ENCODE assay signal across 26 mouse cellular contexts in the genomic region with DNA sequence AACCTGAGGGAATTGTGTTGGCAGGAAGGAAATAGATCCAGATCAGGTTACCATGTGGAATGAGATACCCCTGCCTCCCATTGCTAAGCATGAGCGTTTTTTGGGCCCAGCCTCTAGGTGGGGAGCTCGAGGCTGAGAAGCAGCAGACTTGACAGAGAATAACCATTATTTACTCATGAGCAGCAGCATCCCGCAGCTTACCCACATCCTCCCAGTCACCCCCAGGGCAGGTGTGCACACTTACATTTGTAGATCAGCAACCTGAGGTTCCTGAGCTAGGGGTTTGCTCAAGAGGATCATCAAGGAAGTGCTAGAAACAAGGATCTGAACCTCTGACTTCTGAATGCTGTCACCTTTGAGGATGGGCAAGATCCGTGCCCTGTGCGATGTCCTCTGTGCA. TPM values are rescaled to one million over a fixed set of nuclear protein-coding genes. Genes with fewer than 3 reads are reported as not detected.
A peak's percentile ranks its signal among the peaks of the same experiment; 100 is the strongest.
DNase-seq lines count a peak whose midpoint lies in the region; ATAC-seq and TF ChIP-seq lines count a peak whose summit lies in the region.
"Had no signal": no experiment of that assay in that cellular context is flagged by ENCODE, and none has a peak within 500 bp of the region (broad histone marks: within the 10 kb centered on the region; RNA-seq: fewer than 3 reads in every experiment).

No protein-coding gene starts in this region.

- no peak for TF ChIP-seq POLR2A in spleen, adult 2 months (IDR thresholded peaks at IDR 0.05; ENCODE audit: low read depth, low read length)

- no peak for ATAC-seq in forebrain, embryonic 13.5 days
- ATAC-seq: forebrain, embryonic 14.5 days; intestine, postnatal 0 days; midbrain, embryonic 15.5 days; Patski had no signal

- peak; percentile 11 to 22 for DNase-seq in spleen, adult 2 months (ENCODE audit: low read depth in 1 of 2, low spot score in 2 of 2)
- no peak for DNase-seq in spleen, postnatal 10 days (ENCODE audit: low spot score in 2 of 2)
- peak; percentile 52 for DNase-seq in induced T-regulatory cell, adult 2 months (ENCODE audit: low read depth)
- DNase-seq in thymus, postnatal 0 days (ENCODE audit: low spot score) = peak; percentile 86
- DNase-seq in lung, postnatal 36 days = no peak
- DNase-seq in limb, embryonic 10.5 days (ENCODE audit: low spot score) = no peak
- DNase-seq: adrenal gland, adult 8-10 months; cerebellum, adult 11-12 months; cerebellum, postnatal 36 days; embryo, embryonic 11 days; kidney, postnatal 4 days; right cerebral cortex, postnatal 4 days had no signal

- TF ChIP-seq CTCF in spleen, adult 2 months (IDR thresholded peaks at IDR 0.05; ENCODE audit: extremely low read depth, insufficient read depth, insufficient read length, insufficient replicate concordance) = no peak

- H3K27me3 ChIP-seq in spleen, adult 2 months (ENCODE audit: control insufficient read depth, insufficient read depth, low read length) = no peaks in the 10 kb centered on the region
- no peaks in the 10 kb centered on the region for H3K27me3 ChIP-seq in forebrain, embryonic 13.5 days
- H3K27me3 ChIP-seq in limb, embryonic 10.5 days (ENCODE audit: low read depth, poor library complexity, severe bottlenecking) = peaks cover 4% of the 10 kb centered on the region; the same call in 1 of the 2 replicates
- H3K27me3 ChIP-seq: CH12.LX; embryonic facial prominence, embryonic 13.5 days; hindbrain, embryonic 15.5 days; kidney, embryonic 15.5 days; midbrain, embryonic 15.5 days; Patski had no signal

- H3K9me3 ChIP-seq in forebrain, embryonic 13.5 days (replicated peaks) = no peaks in the 10 kb centered on the region
- H3K9me3 ChIP-seq in limb, embryonic 10.5 days (replicated peaks) = no peaks in the 10 kb centered on the region
- H3K9me3 ChIP-seq: embryonic facial prominence, embryonic 13.5 days; G1E; hindbrain, embryonic 15.5 days; kidney, embryonic 15.5 days; midbrain, embryonic 15.5 days; neural tube, embryonic 13.5 days had no signal

- no peak overlapping the region for H3K27ac ChIP-seq in spleen, adult 2 months (ENCODE audit: insufficient read depth, low read length)
- H3K27ac ChIP-seq in forebrain, embryonic 13.5 days = no peak overlapping the region
- no peak overlapping the region for H3K27ac ChIP-seq in limb, embryonic 10.5 days
- H3K27ac ChIP-seq: embryonic facial prominence, embryonic 13.5 days; hindbrain, embryonic 15.5 days; macrophage; midbrain, embryonic 15.5 days; neural tube, embryonic 13.5 days had no signal

- H3K36me3 ChIP-seq in spleen, adult 2 months (ENCODE audit: control insufficient read depth, insufficient read depth, low read length) = no peaks in the 10 kb centered on the region
- H3K36me3 ChIP-seq in forebrain, embryonic 13.5 days (ENCODE audit: poor library complexity, severe bottlenecking) = no peaks in the 10 kb centered on the region
- no peaks in the 10 kb centered on the region for H3K36me3 ChIP-seq in limb, embryonic 10.5 days
- H3K36me3 ChIP-seq: embryonic facial prominence, embryonic 13.5 days; G1E; hindbrain, embryonic 15.5 days; kidney, embryonic 15.5 days; midbrain, embryonic 15.5 days; neural tube, embryonic 13.5 days had no signal

- no peak overlapping the region for H3K9ac ChIP-seq in forebrain, embryonic 13.5 days
- H3K9ac ChIP-seq: embryonic facial prominence, embryonic 13.5 days; hindbrain, embryonic 15.5 days; kidney, embryonic 15.5 days; midbrain, embryonic 15.5 days; neural tube, embryonic 13.5 days had no signal

- H3K4me3 ChIP-seq in spleen, adult 2 months (ENCODE audit: extremely low read depth, insufficient read depth, insufficient read length) = no peak overlapping the region
- no peak overlapping the region for H3K4me3 ChIP-seq in forebrain, embryonic 13.5 days
- no peak overlapping the region for H3K4me3 ChIP-seq in limb, embryonic 10.5 days
- H3K4me3 ChIP-seq: embryonic facial prominence, embryonic 13.5 days; erythroblast, embryonic 14.5 days; hindbrain, embryonic 15.5 days; kidney, embryonic 15.5 days; midbrain, embryonic 15.5 days; neural tube, embryonic 13.5 days had no signal

- no peak overlapping the region for H3K4me2 ChIP-seq in forebrain, embryonic 13.5 days
- H3K4me2 ChIP-seq: embryonic facial prominence, embryonic 13.5 days; hindbrain, embryonic 15.5 days; kidney, embryonic 15.5 days; midbrain, embryonic 15.5 days; neural tube, embryonic 13.5 days had no signal

- WGBS in spleen, adult 2 months = 74% methylated on average over 5 of the region's 5 CpGs
- WGBS in forebrain, embryonic 13.5 days = 83% methylated on average over 5 of the region's 5 CpGs
- WGBS in limb, embryonic 10.5 days = 82% methylated on average over 5 of the region's 5 CpGs

- H3K4me1 ChIP-seq in spleen, adult 2 months (ENCODE audit: control insufficient read depth, insufficient read depth, insufficient read length) = no peaks in the 10 kb centered on the region
- peaks cover 16% of the 10 kb centered on the region for H3K4me1 ChIP-seq in forebrain, embryonic 13.5 days
- peaks cover 25% of the 10 kb centered on the region for H3K4me1 ChIP-seq in limb, embryonic 10.5 days

RNA-seq across cellular contexts. Expression of a gene that starts 3.5 kb away (rescaled TPM):
- not detected in 2 replicates for polyA plus RNA-seq in spleen, adult 2 months (2012; rRNA removed)
- polyA plus RNA-seq in thymus, postnatal 0 days (2015; fragmentation: Nextera tagmentation; extraction: Ambion mirVana) = 0.13 and 0.31 TPM in 2 replicates
- not detected in 2 replicates for polyA plus RNA-seq in forebrain, embryonic 13.5 days (2015; fragmentation: Nextera tagmentation; extraction: Ambion mirVana)
- not detected in 2 replicates for polyA plus RNA-seq in limb, embryonic 10.5 days (2016; fragmentation: Nextera tagmentation; extraction: Ambion mirVana)
- polyA plus RNA-seq: embryonic facial prominence, embryonic 13.5 days; erythroblast, embryonic 14.5 days; forebrain, embryonic 14.5 days; G1E; hindbrain, embryonic 15.5 days; intestine, postnatal 0 days; kidney, embryonic 15.5 days; limb, embryonic 11.5 days; midbrain, embryonic 15.5 days; neural tube, embryonic 13.5 days; Patski had no signal

Comparison
In these comparisons a context has a peak if more than half of its experiments do, and no peak if none do; other contexts are left out.
1. DNase-seq: peak in spleen, adult 2 months (2 of 2), induced T-regulatory cell, adult 2 months (single experiment) and thymus, postnatal 0 days (single experiment); none in spleen, postnatal 10 days (0 of 2), lung, postnatal 36 days (single experiment) and limb, embryonic 10.5 days (single experiment).